Mouse (Mus musculus) spleen, adult 2 months (tissue): ENCODE measurements around the gene Erg. TPM values are rescaled to one million over a fixed set of nuclear protein-coding genes. Genes with fewer than 3 reads are reported as not detected.

ENCODE experiments used
- DNase-seq, 2 experiments: peaks; one replicate each; pipeline versions ENCODE4 v3.0.0 to v3.0.0-alpha.2; 2012 to 2021; ENCODE audit warnings: low spot score in 2 of 2, low read depth in 1 of 2
- H3K27ac ChIP-seq: fragments of 200-500 bp; 2 replicates; pipeline ENCODE4 v1.5.1; 2012; ENCODE audit warnings: low read length, inconsistent platforms; ENCODE audit not compliant: insufficient read depth
- H3K27me3 ChIP-seq: fragments of 200-500 bp; 2 replicates; pipeline ENCODE4 v1.6.1; 2012; ENCODE audit warnings: mild to moderate bottlenecking, moderate library complexity, low read length, inconsistent platforms; ENCODE audit not compliant: control insufficient read depth, insufficient read depth
- H3K36me3 ChIP-seq: fragments of 200-500 bp; 2 replicates; pipeline ENCODE4 v1.6.1; 2012; ENCODE audit warnings: mild to moderate bottlenecking, low read length, inconsistent platforms; ENCODE audit not compliant: control insufficient read depth, insufficient read depth
- H3K4me1 ChIP-seq: fragments of 200-500 bp; 2 replicates; pipeline ENCODE4 v1.6.1; 2011; ENCODE audit warnings: inconsistent platforms; ENCODE audit not compliant: control insufficient read depth, insufficient read depth, insufficient read length
- H3K4me3 ChIP-seq: fragments of 200-500 bp; 2 replicates; pipeline ENCODE4 v1.5.1; 2011; ENCODE audit warnings: mild to moderate bottlenecking, inconsistent platforms; ENCODE audit not compliant: insufficient read depth, insufficient read length; ENCODE audit errors: extremely low read depth
- CTCF ChIP-seq: fragments of 200-500 bp; IDR thresholded peaks from 2 replicates; pipeline ENCODE4 v1.5.1; 2011; ENCODE audit warnings: mild to moderate bottlenecking, inconsistent platforms; ENCODE audit not compliant: insufficient read depth, insufficient read length, insufficient replicate concordance; ENCODE audit errors: extremely low read depth
- POLR2A ChIP-seq: fragments of 200-500 bp; IDR thresholded peaks from 2 replicates; pipeline ENCODE4 v1.6.1; 2011; ENCODE audit warnings: low read depth, low read length, inconsistent platforms
- WGBS: fragments of 180-500 bp; shearing (Covaris S2); methylation state at CpG from one replicate; pipeline ENCODE4 v1.1.7; 2018; 5-methylcytosine and 5-hydroxymethylcytosine counted together
- polyA plus RNA-seq: library from polyadenylated mRNA; depleted of rRNA; stranded (reverse); fragments of >200 nt; gene quantifications from 2 replicates; pipeline ENCODE4 v1.2.3, GENCODE M21; 2012

Gene Erg
- polyA plus RNA-seq, 1 experiment: 7.1 TPM

GRCm38 (mm10) chr16:95360214-95360850 is 226.1 kb downstream of the Erg start:
- DNase-seq: peak in 1 of 2 experiments; percentile 53
- Histone ChIP-seq H3K27ac (peak overlapping the region; percentile 40), H3K27me3 (no peaks in the 10 kb centered on the region), H3K4me3 (no peak overlapping the region), H3K36me3 (no peaks in the 10 kb centered on the region), H3K4me1 (peaks cover 12% of the 10 kb centered on the region; the same call in 1 of the 2 replicates)
- TF ChIP-seq POLR2A: no peak
- TF ChIP-seq CTCF: no peak
- WGBS: 20% methylated on average over 8 of the region's 8 CpGs

- WGBS: 87% methylated on average over 12 of the region's 12 CpGs
- H3K4me1 ChIP-seq: peaks cover 12% of the 10 kb centered on the region; the same call in 1 of the 2 replicates
- H3K27ac ChIP-seq: no peak overlapping the region
- no peak for DNase-seq
- H3K36me3 ChIP-seq: no peaks in the 10 kb centered on the region
- H3K27me3 ChIP-seq: no peaks in the 10 kb centered on the region
- H3K4me3 ChIP-seq: no peak overlapping the region
- TF ChIP-seq POLR2A: no peak
- no peak for TF ChIP-seq CTCF
Observed at GRCm38 (mm10) chr16:95356962-95357955, 229.1 kb downstream of the Erg start.

GRCm38 (mm10) chr16:95353838-95354237 is 232.6 kb downstream of the Erg start:
- no peaks in the 10 kb centered on the region for H3K27me3 ChIP-seq
- 73% methylated on average over 8 of the region's 8 CpGs for WGBS
- no peak for DNase-seq

GRCm38 (mm10) chr16:95352266-95352665 is 234.1 kb downstream of the Erg start:
- Histone ChIP-seq H3K4me1 (no peaks in the 10 kb centered on the region), H3K4me3 (no peak overlapping the region)

More at GRCm38 (mm10) chr16:95353838-95354237, 232.6 kb downstream of the Erg start:
- TF ChIP-seq CTCF (no peak), POLR2A (no peak)
- H3K4me1 ChIP-seq: no peaks in the 10 kb centered on the region
- H3K4me3 ChIP-seq: no peak overlapping the region
- H3K27ac ChIP-seq: no peak overlapping the region
- no peaks in the 10 kb centered on the region for H3K36me3 ChIP-seq

GRCm38 (mm10) chr16:95350499-95350898 is 235.9 kb downstream of the Erg start:
- no peak overlapping the region for H3K4me3 ChIP-seq
- H3K36me3 ChIP-seq: no peaks in the 10 kb centered on the region
- 26% methylated on average over 3 of the region's 3 CpGs for WGBS
- no peak overlapping the region for H3K27ac ChIP-seq
- no peaks in the 10 kb centered on the region for H3K4me1 ChIP-seq
- H3K27me3 ChIP-seq: no peaks in the 10 kb centered on the region
- peak; percentile 65; the same call in 1 of the 2 replicates for TF ChIP-seq CTCF
- TF ChIP-seq POLR2A: no peak
- DNase-seq: peak in 1 of 2 experiments; percentile 23

More at GRCm38 (mm10) chr16:95352266-95352665, 234.1 kb downstream of the Erg start:
- no peaks in the 10 kb centered on the region for H3K27me3 ChIP-seq
- no peaks in the 10 kb centered on the region for H3K36me3 ChIP-seq
- no peak overlapping the region for H3K27ac ChIP-seq
- TF ChIP-seq CTCF (no peak), POLR2A (no peak)
- 51% methylated on average over 8 of the region's 8 CpGs for WGBS
- DNase-seq: no peak

GRCm38 (mm10) chr16:95349745-95350144 is 236.6 kb downstream of the Erg start:
- H3K27ac ChIP-seq: no peak overlapping the region
- H3K36me3 ChIP-seq: no peaks in the 10 kb centered on the region
- DNase-seq: no peak
- TF ChIP-seq CTCF (no peak), POLR2A (no peak)
- H3K4me3 ChIP-seq: no peak overlapping the region
- WGBS: 70% methylated on average over 5 of the region's 5 CpGs
- no peaks in the 10 kb centered on the region for H3K27me3 ChIP-seq
- no peaks in the 10 kb centered on the region for H3K4me1 ChIP-seq
